Mouse (Mus musculus): ENCODE measurements around the gene Mrpl12.

The Mrpl12 gene

DNA sequence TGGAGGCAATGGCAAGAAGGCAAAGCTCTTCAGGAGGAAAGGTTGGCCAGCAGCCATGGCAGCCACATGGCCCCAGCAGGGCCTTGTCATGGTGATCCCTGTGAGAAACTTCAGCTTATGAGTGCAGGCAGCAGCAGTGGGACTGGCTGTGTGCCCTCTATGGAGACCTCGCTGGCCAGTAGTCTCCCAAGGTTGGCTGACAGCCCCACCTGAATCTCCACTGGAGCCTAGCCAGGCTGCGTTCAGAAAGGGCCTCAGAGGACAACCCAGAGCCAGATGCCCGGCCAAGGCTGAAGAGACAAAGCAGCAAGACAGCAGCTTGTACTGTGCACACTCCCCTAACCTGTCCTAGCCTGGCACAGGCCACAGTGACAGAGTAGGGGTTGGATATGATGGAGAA, 54.1 kb downstream of the Mrpl12 start:
- no peak for DNase-seq (ENCODE audit: low read depth, low spot score)

Measured in retina, postnatal 7 days (tissue).